Mouse (Mus musculus) embryonic fibroblast, embryonic 13.5 days (primary cell): Measurements from ENCODE around the gene Gm16181.

Experiments used
- CTCF ChIP-seq: IDR thresholded peaks from 2 replicates; pipeline ENCODE4 v1.5.1; 2011; ENCODE audit warnings: mild to moderate bottlenecking, control low read depth, low read length, moderate library complexity, borderline replicate concordance; ENCODE audit not compliant: insufficient read depth
- POLR2A ChIP-seq: IDR thresholded peaks from 2 replicates; pipeline ENCODE4 v1.6.1; 2011; ENCODE audit warnings: low read depth, mild to moderate bottlenecking, control low read depth, low read length, moderate library complexity

- no peak for TF ChIP-seq POLR2A
- no peak for TF ChIP-seq CTCF
Measured at GRCm38 (mm10) chr17:35239700-35240099, 19.1 kb downstream of the Gm16181 start.
